Mouse (Mus musculus) CH12.LX (cell line): ENCODE data around the gene Slc23a4. TPM values are rescaled to one million over a fixed set of nuclear protein-coding genes. Genes with fewer than 3 reads are reported as not detected.

Experiments used
- DNase-seq: peaks from one replicate; pipeline ENCODE4 v3.0.0-alpha.2; 2013; ENCODE audit errors: extremely low read depth
- H3K27ac ChIP-seq: 2 replicates; pipeline ENCODE4 v1.5.1; 2012; ENCODE audit warnings: low read depth, mild to moderate bottlenecking, control low read depth, moderate library complexity; ENCODE audit not compliant: insufficient read depth
- H3K27me3 ChIP-seq: replicated peaks from 2 replicates; pipeline ENCODE3; 2012; ENCODE audit warnings: inconsistent platforms
- H3K36me3 ChIP-seq, 2 experiments: replicated peaks in 1 of 2; 2 replicates each; pipeline versions ENCODE3 to v1.6.1; 2012; ENCODE audit warnings: inconsistent platforms in 1 of 2, low read length in 1 of 2, mild to moderate bottlenecking in 1 of 2, mixed read lengths in 1 of 2, moderate library complexity in 1 of 2; ENCODE audit not compliant: control insufficient read depth in 1 of 2, insufficient read depth in 1 of 2
- H3K4me1 ChIP-seq, 2 experiments: 2 replicates each; pipeline ENCODE4 v1.6.1; 2012; ENCODE audit warnings: inconsistent platforms in 1 of 2, moderate library complexity in 1 of 2; ENCODE audit not compliant: insufficient read depth in 2 of 2, control insufficient read depth in 1 of 2
- H3K4me2 ChIP-seq: 2 replicates; pipeline ENCODE4 v1.6.1; 2012; ENCODE audit warnings: low read depth, mild to moderate bottlenecking, control low read depth; ENCODE audit not compliant: poor library complexity, insufficient read depth, severe bottlenecking
- H3K4me3 ChIP-seq, 3 experiments: fragments of 150-350 bp in 1 of 3; sonication (generic) in 1 of 3; replicated peaks in 1 of 3; 2 replicates each; pipeline versions ENCODE3 to v1.5.1; 2011 to 2012; ENCODE audit warnings: low read depth in 2 of 3, low read length in 2 of 3, mild to moderate bottlenecking in 2 of 3, moderate library complexity in 2 of 3, control low read depth in 1 of 3, improper control_type of control experiment in 1 of 3, inconsistent platforms in 1 of 3, mixed read lengths in 1 of 3; ENCODE audit not compliant: poor library complexity in 1 of 3
- H3K79me2 ChIP-seq: replicated peaks from 2 replicates; pipeline ENCODE4 v1.6.1; 2012; ENCODE audit warnings: mild to moderate bottlenecking, moderate library complexity; ENCODE audit not compliant: control insufficient read depth, poor library complexity, insufficient read depth, severe bottlenecking; ENCODE audit errors: extremely low read depth
- H3K9ac ChIP-seq: 2 replicates; pipeline ENCODE4 v1.6.1; 2012; ENCODE audit warnings: low read depth, mild to moderate bottlenecking, control low read depth, moderate library complexity; ENCODE audit not compliant: insufficient read depth
- H3K9me3 ChIP-seq: replicated peaks from 2 replicates; pipeline ENCODE3; 2012; ENCODE audit warnings: low read length, inconsistent platforms, mixed read lengths
- E2F4 ChIP-seq: IDR thresholded peaks from 2 replicates; pipeline ENCODE4 v1.6.1; 2011; ENCODE audit warnings: low read depth, low read length, improper control_type of control experiment; ENCODE audit not compliant: insufficient replicate concordance
- EP300 ChIP-seq: IDR thresholded peaks from 2 replicates; pipeline ENCODE4 v1.6.1; 2011; ENCODE audit warnings: low read length, improper control_type of control experiment
- ETS1 ChIP-seq: conservative IDR thresholded peaks from 2 replicates; pipeline ENCODE4 v1.6.1; 2012; ENCODE audit warnings: low read depth, mild to moderate bottlenecking, inconsistent platforms, low read length, improper control_type of control experiment, moderate library complexity
- HCFC1 ChIP-seq: IDR thresholded peaks from 2 replicates; pipeline ENCODE4 v1.6.1; 2012; ENCODE audit warnings: low read depth, mild to moderate bottlenecking, inconsistent platforms, low read length, improper control_type of control experiment
- IRF4 ChIP-seq: IDR thresholded peaks from 2 replicates; pipeline ENCODE4 v1.6.1; 2014; ENCODE audit warnings: low read depth, mild to moderate bottlenecking, inconsistent platforms, low read length, improper control_type of control experiment
- JUN ChIP-seq: IDR thresholded peaks from 2 replicates; pipeline ENCODE4 v1.6.1; 2011; ENCODE audit warnings: low read depth, mild to moderate bottlenecking, low read length, improper control_type of control experiment, moderate library complexity; ENCODE audit not compliant: insufficient read depth
- JUND ChIP-seq: conservative IDR thresholded peaks from 2 replicates; pipeline ENCODE4 v1.6.1; 2011; ENCODE audit warnings: low read depth, low read length, improper control_type of control experiment
- KAT2A ChIP-seq: IDR thresholded peaks from 2 replicates; pipeline ENCODE4 v1.6.1; 2012; ENCODE audit warnings: low read length, improper control_type of control experiment, inconsistent platforms; ENCODE audit not compliant: insufficient replicate concordance
- MAZ ChIP-seq: IDR thresholded peaks from 2 replicates; pipeline ENCODE4 v1.6.1; 2012; ENCODE audit warnings: low read depth, mild to moderate bottlenecking, inconsistent platforms, low read length, improper control_type of control experiment, moderate library complexity
- MEF2A ChIP-seq: IDR thresholded peaks from 2 replicates; pipeline ENCODE4 v1.6.1; 2014; ENCODE audit warnings: low read depth, mild to moderate bottlenecking, inconsistent platforms, low read length, improper control_type of control experiment, borderline replicate concordance
- MYC ChIP-seq: IDR thresholded peaks from 2 replicates; pipeline ENCODE4 v1.6.1; 2011; ENCODE audit warnings: low read depth, mild to moderate bottlenecking, improper control_type of control experiment, low read length
- NELFE ChIP-seq: IDR thresholded peaks from 2 replicates; pipeline ENCODE4 v1.6.1; 2011; ENCODE audit warnings: low read depth, low read length, improper control_type of control experiment
- PAX5 ChIP-seq: IDR thresholded peaks from 2 replicates; pipeline ENCODE4 v1.6.1; 2012; ENCODE audit warnings: low read length, inconsistent platforms, mixed read lengths
- RAD21 ChIP-seq: IDR thresholded peaks from 2 replicates; pipeline ENCODE4 v1.6.1; 2011; ENCODE audit warnings: low read depth, mild to moderate bottlenecking, low read length, improper control_type of control experiment, moderate library complexity
- RCOR1 ChIP-seq: conservative IDR thresholded peaks from 2 replicates; pipeline ENCODE4 v1.6.1; 2012; ENCODE audit warnings: low read depth, mild to moderate bottlenecking, inconsistent platforms, low read length, improper control_type of control experiment
- TBP ChIP-seq: conservative IDR thresholded peaks from 2 replicates; pipeline ENCODE4 v1.6.1; 2011; ENCODE audit warnings: low read depth, low read length, improper control_type of control experiment
- TCF12 ChIP-seq: IDR thresholded peaks from 2 replicates; pipeline ENCODE4 v1.6.1; 2014; ENCODE audit warnings: low read depth, mild to moderate bottlenecking, inconsistent platforms, low read length, improper control_type of control experiment
- UBTF ChIP-seq: IDR thresholded peaks from 2 replicates; pipeline ENCODE4 v1.6.1; 2012; ENCODE audit warnings: low read depth, mild to moderate bottlenecking, inconsistent platforms, low read length, improper control_type of control experiment, moderate library complexity
- ZMIZ1 ChIP-seq: IDR thresholded peaks from 2 replicates; pipeline ENCODE4 v1.6.1; 2012; ENCODE audit warnings: low read depth, mild to moderate bottlenecking, inconsistent platforms, low read length, improper control_type of control experiment
- ZNF384 ChIP-seq: IDR thresholded peaks from 2 replicates; pipeline ENCODE4 v1.6.1; 2012; ENCODE audit warnings: low read depth, low read length, improper control_type of control experiment, inconsistent platforms
- dilution Hi-C: fragments of 300-500 bp; cut with MboI; formaldehyde crosslinking; loops from 2 replicates; pipeline ENCODE4 v1.14.3; 2020; ENCODE audit warnings: low sequenced_read_pairs; ENCODE audit not compliant: extremely low pct_unique_long_range_greater_than_20kb, extremely low pct_ligation_motif_present
- in situ Hi-C: fragments of 300-500 bp; cut with MboI; formaldehyde crosslinking; loops from 3 replicates; pipeline ENCODE4 v1.14.3; 2019; ENCODE audit warnings: low sequenced_read_pairs, low pct_ligation_motif_present, low pct_unique_long_range_greater_than_20kb, mixed read lengths
- polyA plus RNA-seq: library from polyadenylated mRNA; unstranded; fragments of >175 nt; gene quantifications from 2 replicates; pipeline ENCODE4 v1.2.1, GENCODE M21; 2012; ENCODE audit warnings: low read depth; ENCODE audit not compliant: insufficient read length
- total RNA-seq, 2 experiments: library from RNA; depleted of rRNA; stranded (reverse); fragments of 300-350 nt in 1 of 2; fragments of >200 nt in 1 of 2; gene quantifications; 2 replicates each; pipeline ENCODE4 v1.2.3; 2012 to 2014

Gene Slc23a4
- total and polyA plus RNA-seq, 3 experiments = 0.21 to 0.30 (median 0.27) TPM

- Histone ChIP-seq H3K27me3 (no peaks in the 10 kb centered on the region), H3K4me3 (no peak overlapping the region), H3K4me1 (peaks cover 1 to 38% of the 10 kb centered on the region in 2 experiments; a peak in 3 of 4 replicates), H3K27ac (no peak overlapping the region), H3K79me2 (peaks cover 6% of the 10 kb centered on the region), H3K9ac (no peak overlapping the region), H3K9me3 (no peaks in the 10 kb centered on the region), H3K36me3 (peaks cover 31 to 63% of the 10 kb centered on the region in 2 experiments), H3K4me2 (no peak overlapping the region)
- no peak for TF ChIP-seq RAD21
- TF ChIP-seq TCF12 = no peak
- no peak for TF ChIP-seq UBTF
- no peak for TF ChIP-seq PAX5
- no peak for TF ChIP-seq EP300
- no peak for TF ChIP-seq HCFC1
- TF ChIP-seq JUND = no peak
- TF ChIP-seq ETS1 = no peak
- TF ChIP-seq NELFE = no peak
- no peak for TF ChIP-seq MYC
- in situ Hi-C loops (no loop called here), dilution Hi-C loops (no loop called here)
- DNase-seq = no peak
Measured at GRCm38 (mm10) chr6:34907696-34908260, 80.4 kb downstream of the Slc23a4 start.

- TF ChIP-seq ZNF384 (no peak), IRF4 (no peak)
- TF ChIP-seq, all 38 proteins: peak for 0
- H3K27ac ChIP-seq = no peak overlapping the region
- no peak overlapping the region for H3K4me3 ChIP-seq
- H3K27me3 ChIP-seq = no peaks in the 10 kb centered on the region
- dilution Hi-C loops = no loop called here
- H3K9me3 ChIP-seq = no peaks in the 10 kb centered on the region
- no peak for DNase-seq
- no peak overlapping the region for H3K4me2 ChIP-seq
- H3K36me3 ChIP-seq = peaks cover 31 to 67% of the 10 kb centered on the region in 2 experiments
- H3K79me2 ChIP-seq = peaks cover 6% of the 10 kb centered on the region
- in situ Hi-C loops = no loop called here
- peaks cover 5 to 45% of the 10 kb centered on the region in 2 experiments; a peak in 3 of 4 replicates for H3K4me1 ChIP-seq
- no peak overlapping the region for H3K9ac ChIP-seq
Measured at GRCm38 (mm10) chr6:34907121-34907614, 81.0 kb downstream of the Slc23a4 start.

- peaks cover 6% of the 10 kb centered on the region for H3K79me2 ChIP-seq
- in situ Hi-C loops = no loop called here
- H3K4me2 ChIP-seq = no peak overlapping the region
- peaks cover 31 to 70% of the 10 kb centered on the region in 2 experiments for H3K36me3 ChIP-seq
- H3K9me3 ChIP-seq = no peaks in the 10 kb centered on the region
- H3K9ac ChIP-seq = no peak overlapping the region
- H3K27me3 ChIP-seq = no peaks in the 10 kb centered on the region
- peaks cover 9 to 50% of the 10 kb centered on the region in 2 experiments for H3K4me1 ChIP-seq
- dilution Hi-C loops = no loop called here
- DNase-seq = no peak
- no peak overlapping the region for H3K27ac ChIP-seq
- no peak overlapping the region for H3K4me3 ChIP-seq
- TF ChIP-seq RCOR1 (no peak), MEF2A (no peak), KAT2A (no peak), TBP (no peak), E2F4 (no peak), JUN (no peak), MAZ (no peak), TCF12 (no peak), ZMIZ1 (no peak)
Measured at GRCm38 (mm10) chr6:34906661-34907060, 81.5 kb downstream of the Slc23a4 start.
